Mouse (Mus musculus) kidney, embryonic 16.5 days (tissue): ENCODE measurements around the gene Cd9. TPM values are rescaled to one million over a fixed set of nuclear protein-coding genes. Genes with fewer than 3 reads are reported as not detected.

ENCODE experiments used
- ATAC-seq: fragments of 200-750 bp; cut with Nextera tagmentation; 2 replicates; pipeline ENCODE4 v1.8.0; 2017; ENCODE audit warnings: moderate TSS enrichment; ENCODE audit not compliant: low FRiP score, low TSS enrichment
- H3K27ac ChIP-seq: fragments of 300-500 bp; sonication (generic); 2 replicates; pipeline ENCODE4 v1.5.1; 2014; ENCODE audit warnings: low read length
- H3K27me3 ChIP-seq: fragments of 300-500 bp; sonication (generic); 2 replicates; pipeline ENCODE4 v1.6.1; 2014; ENCODE audit warnings: low read length, control low read depth, mixed read lengths; ENCODE audit not compliant: insufficient read depth
- H3K36me3 ChIP-seq: fragments of 300-500 bp; sonication (generic); 2 replicates; pipeline ENCODE4 v1.6.1; 2014; ENCODE audit warnings: low read length, control low read depth, mixed read lengths; ENCODE audit not compliant: insufficient read depth
- H3K4me1 ChIP-seq: fragments of 300-500 bp; sonication (generic); 2 replicates; pipeline ENCODE4 v1.6.1; 2014; ENCODE audit warnings: low read length, control low read depth, mixed read lengths; ENCODE audit not compliant: insufficient read depth
- H3K4me2 ChIP-seq: fragments of 300-500 bp; sonication (generic); replicated peaks from 2 replicates; pipeline ENCODE4 v1.6.1; 2014; ENCODE audit warnings: low read depth, low read length
- H3K4me3 ChIP-seq: fragments of 300-500 bp; sonication (generic); 2 replicates; pipeline ENCODE4 v1.5.1; 2014; ENCODE audit warnings: mild to moderate bottlenecking, low read length
- H3K9ac ChIP-seq: fragments of 300-500 bp; sonication (generic); replicated peaks from 2 replicates; pipeline ENCODE4 v1.6.1; 2014; ENCODE audit warnings: low read length
- H3K9me3 ChIP-seq: fragments of 300-500 bp; sonication (generic); 2 replicates; pipeline ENCODE4 v1.6.1; 2016; ENCODE audit warnings: low read length, control low read depth
- WGBS: fragments of 180-500 bp; shearing (Covaris S2); extraction: QIAGEN DNeasy Blood & Tissue Kit; methylation state at CpG from one replicate; pipeline ENCODE4 v1.1.7; 2014; 5-methylcytosine and 5-hydroxymethylcytosine counted together
- polyA plus RNA-seq: library from polyadenylated mRNA; unstranded; fragments of >200 nt; fragmentation: Nextera tagmentation; extraction: Ambion mirVana; gene quantifications from 2 replicates; pipeline ENCODE4 v1.2.1, GENCODE M21; 2015

The Cd9 gene
- polyA plus RNA-seq, result 158 and 178 TPM in 2 replicates

DNA sequence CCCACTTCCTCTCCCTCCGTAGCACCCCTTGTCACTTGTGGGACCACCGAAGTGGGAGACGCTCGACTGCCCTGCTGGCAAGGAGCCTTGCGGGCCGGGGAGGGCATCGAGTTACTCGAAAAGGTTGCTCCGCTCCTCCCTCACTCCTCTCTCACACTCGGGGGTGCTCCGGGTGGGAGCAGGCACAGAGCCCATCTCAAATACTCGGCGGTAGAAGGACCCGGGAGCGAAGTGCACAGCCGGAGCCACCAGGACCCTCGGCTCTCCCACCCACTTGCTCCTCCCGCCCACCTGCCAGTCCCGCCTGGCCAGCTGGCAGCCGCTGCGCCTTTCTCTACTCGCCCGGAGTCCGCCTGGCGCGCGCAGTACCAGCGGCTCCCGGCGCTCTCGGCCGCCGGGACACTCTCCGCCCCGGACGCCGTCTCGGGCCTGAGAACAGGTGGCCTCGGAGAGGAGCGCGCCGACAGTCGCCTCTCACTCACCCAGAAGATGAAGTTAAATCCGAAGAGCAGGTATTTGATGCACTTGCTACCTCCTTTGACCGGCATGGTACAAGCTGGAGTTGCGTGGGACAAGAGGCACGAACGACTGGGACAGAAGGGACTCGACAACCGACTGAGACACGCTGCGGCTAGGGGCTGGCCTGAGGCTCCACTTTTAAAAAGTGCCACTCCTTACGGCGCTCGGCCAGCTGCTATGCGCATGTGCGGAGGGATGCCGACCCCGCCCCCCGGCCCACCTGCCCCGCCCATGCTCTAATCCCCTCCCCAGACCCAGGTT lies at the start of gene Cd9:
TSS of gene Cd9 (minus strand) at position 700 of the 780 bp plus-strand sequence.
- no peaks in the 10 kb centered on the region for H3K27me3 ChIP-seq
- peak within 1 kb of the TSS; percentile 87 for H3K27ac ChIP-seq
- peak within 1 kb of the TSS; percentile 89 for H3K4me2 ChIP-seq
- no peaks in the 10 kb centered on the region for H3K36me3 ChIP-seq
- peak; percentile 87 for ATAC-seq
- under 1% methylated on average over 61 of the region's 61 CpGs for WGBS
- H3K4me3 ChIP-seq, result peak within 1 kb of the TSS; percentile 76
- H3K9me3 ChIP-seq, result no peaks in the 10 kb centered on the region
- H3K9ac ChIP-seq, result peak within 1 kb of the TSS; percentile 81
- peaks cover 32% of the 10 kb centered on the region for H3K4me1 ChIP-seq

DNA sequence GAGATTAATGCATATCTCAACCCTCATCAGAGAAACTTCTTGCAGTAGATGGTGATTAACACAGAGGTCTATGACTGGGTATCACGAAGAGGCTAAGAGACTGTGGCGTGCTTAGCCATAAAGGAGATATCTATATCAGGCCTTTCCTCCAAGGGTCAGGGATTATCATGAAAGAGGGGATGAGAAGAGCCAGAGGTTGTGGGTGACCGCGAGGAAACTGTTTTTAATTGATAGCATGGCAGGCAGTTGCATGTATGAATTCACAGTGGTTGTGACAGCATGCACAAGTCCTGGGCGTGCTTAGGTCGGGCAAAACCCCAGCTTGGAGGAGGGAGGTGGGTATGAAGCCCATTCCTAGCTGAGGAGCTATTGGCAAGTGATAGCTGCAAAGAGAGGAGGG lies 46.7 kb upstream of the Cd9 start:
- no peak overlapping the region for H3K4me2 ChIP-seq
- H3K4me3 ChIP-seq, result no peak overlapping the region
- no peak overlapping the region for H3K9ac ChIP-seq
- no peaks in the 10 kb centered on the region for H3K27me3 ChIP-seq
- no peaks in the 10 kb centered on the region for H3K36me3 ChIP-seq
- 78% methylated on average over 6 of the region's 6 CpGs for WGBS
- no peak overlapping the region for H3K27ac ChIP-seq
- H3K9me3 ChIP-seq, result no peaks in the 10 kb centered on the region
- no peak for ATAC-seq
- no peaks in the 10 kb centered on the region for H3K4me1 ChIP-seq

DNA sequence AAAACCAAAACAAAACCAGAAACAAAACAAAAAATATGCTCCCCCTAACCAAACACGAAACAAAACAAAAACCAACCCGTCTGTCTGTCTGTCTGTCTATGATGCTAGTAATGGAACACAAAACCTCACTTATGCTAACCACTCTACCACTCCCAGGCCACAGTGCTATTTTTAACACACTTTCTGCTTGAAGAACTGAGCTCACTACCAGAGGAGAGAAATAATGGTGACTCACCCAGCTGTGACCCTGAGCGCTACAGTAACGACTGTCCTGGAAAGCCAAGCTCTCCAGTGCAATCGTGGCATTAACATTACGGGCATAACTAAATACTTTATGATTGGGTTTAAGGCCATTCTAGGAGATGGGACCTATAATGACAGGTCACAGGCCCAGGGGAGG lies 46.2 kb upstream of the Cd9 start:
- 75% methylated on average over 6 of the region's 6 CpGs for WGBS
- H3K4me3 ChIP-seq, result no peak overlapping the region
- H3K9me3 ChIP-seq, result no peaks in the 10 kb centered on the region
- no peak overlapping the region for H3K4me2 ChIP-seq
- H3K36me3 ChIP-seq, result no peaks in the 10 kb centered on the region
- H3K9ac ChIP-seq, result no peak overlapping the region
- H3K27ac ChIP-seq, result no peak overlapping the region
- no peaks in the 10 kb centered on the region for H3K27me3 ChIP-seq
- ATAC-seq, result no peak
- H3K4me1 ChIP-seq, result no peaks in the 10 kb centered on the region

DNA sequence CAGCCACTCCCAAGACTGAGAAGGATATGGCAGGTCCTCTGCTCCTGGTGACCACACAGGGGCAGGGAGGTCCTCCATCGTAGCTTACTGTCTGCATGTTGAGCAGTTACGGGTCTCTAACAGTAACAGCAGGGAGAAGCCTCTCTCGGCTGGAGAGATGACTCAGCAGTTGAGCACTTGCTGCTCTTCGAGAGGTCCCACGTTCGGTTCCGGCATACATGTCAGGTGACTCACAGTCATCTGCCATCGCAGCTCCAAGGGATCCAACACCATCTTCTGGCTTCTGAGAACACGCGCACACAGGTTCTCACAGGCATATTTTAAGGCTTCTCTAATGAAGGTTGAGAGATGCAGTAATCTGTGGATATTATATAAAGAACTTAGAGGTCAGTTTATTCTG lies 45.6 kb upstream of the Cd9 start:
- no peak for ATAC-seq
- Histone ChIP-seq H3K9ac (no peak overlapping the region), H3K4me1 (no peaks in the 10 kb centered on the region), H3K4me3 (no peak overlapping the region), H3K27ac (no peak overlapping the region), H3K4me2 (no peak overlapping the region), H3K9me3 (no peaks in the 10 kb centered on the region), H3K27me3 (no peaks in the 10 kb centered on the region), H3K36me3 (no peaks in the 10 kb centered on the region)
- 82% methylated on average over 10 of the region's 10 CpGs for whole genome bisulfite sequencing

DNA sequence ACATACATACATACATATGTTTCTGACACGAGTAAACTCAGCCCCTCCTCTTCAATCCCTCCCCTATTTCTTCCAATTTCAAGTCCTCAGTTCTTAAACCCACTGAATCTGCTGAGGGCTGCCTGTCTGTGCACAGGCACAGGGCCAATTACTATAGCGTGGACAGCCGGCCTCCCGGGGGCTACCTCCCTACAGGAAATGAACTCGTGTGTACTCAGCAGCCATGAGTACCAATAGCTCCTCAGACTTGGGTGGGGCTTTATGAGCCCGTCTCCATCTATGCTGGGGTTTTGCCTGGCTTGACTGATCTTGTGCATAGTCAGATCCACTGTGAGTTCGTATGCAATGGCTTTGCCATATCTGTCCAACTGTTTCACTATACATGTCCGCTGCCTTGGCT lies 44.8 kb upstream of the Cd9 start:
- 39% methylated on average over 8 of the region's 8 CpGs for WGBS
- H3K27ac ChIP-seq, result no peak overlapping the region
- ATAC-seq, result peak; percentile 54; the same call in 1 of the 2 replicates

DNA sequence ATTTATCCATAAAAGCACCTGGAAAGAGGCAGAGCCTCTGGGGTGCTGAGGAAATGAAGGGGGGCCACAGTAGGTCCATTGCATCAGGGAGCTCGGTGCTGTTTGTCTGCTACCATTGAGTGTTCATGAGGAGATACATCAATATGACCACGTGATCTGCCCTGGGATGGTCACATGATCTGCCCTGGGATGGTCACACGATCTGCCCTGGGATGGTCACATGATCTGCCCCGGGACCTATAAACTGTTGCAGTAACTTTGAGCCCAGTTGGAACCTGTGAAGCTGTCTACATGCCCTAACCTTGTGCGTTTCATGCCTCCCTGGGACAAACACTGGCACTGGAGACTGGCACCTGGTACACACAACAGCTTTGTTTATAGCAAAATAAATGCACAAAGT lies 43.9 kb upstream of the Cd9 start:
- Histone ChIP-seq H3K36me3 (no peaks in the 10 kb centered on the region), H3K4me3 (no peak overlapping the region), H3K27me3 (no peaks in the 10 kb centered on the region), H3K9me3 (no peaks in the 10 kb centered on the region), H3K4me1 (no peaks in the 10 kb centered on the region), H3K4me2 (no peak overlapping the region), H3K9ac (no peak overlapping the region), H3K27ac (no peak overlapping the region)
- WGBS, result 77% methylated on average over 5 of the region's 5 CpGs
- no peak for ATAC-seq

More for the DNA sequence above, 44.8 kb upstream of the Cd9 start:
- no peaks in the 10 kb centered on the region for H3K27me3 ChIP-seq
- H3K9ac ChIP-seq, result no peak overlapping the region
- H3K9me3 ChIP-seq, result no peaks in the 10 kb centered on the region
- H3K4me3 ChIP-seq, result no peak overlapping the region
- no peaks in the 10 kb centered on the region for H3K4me1 ChIP-seq
- no peaks in the 10 kb centered on the region for H3K36me3 ChIP-seq
- H3K4me2 ChIP-seq, result no peak overlapping the region

DNA sequence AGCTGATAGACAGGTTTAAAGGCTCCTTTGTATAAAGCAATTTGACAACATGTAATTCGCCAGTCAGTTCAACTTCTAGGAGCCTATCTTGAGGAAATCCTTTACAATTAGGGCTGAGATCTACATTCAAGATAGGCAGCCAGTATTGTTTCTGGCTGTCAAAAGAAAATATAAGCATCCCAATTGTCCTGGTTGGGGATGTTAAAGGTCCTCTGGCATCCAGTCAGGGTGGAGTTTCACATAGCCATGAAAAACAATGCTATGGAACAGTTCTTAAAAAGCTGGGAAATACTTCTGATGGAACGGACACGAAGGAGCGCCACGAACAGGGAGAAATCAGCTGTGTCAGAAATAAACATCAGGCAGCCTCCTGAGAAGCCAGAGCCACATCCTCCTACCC lies 40.4 kb upstream of the Cd9 start:
- no peaks in the 10 kb centered on the region for H3K4me1 ChIP-seq
- no peak overlapping the region for H3K4me3 ChIP-seq
- no peak overlapping the region for H3K4me2 ChIP-seq
- no peak overlapping the region for H3K27ac ChIP-seq
- H3K36me3 ChIP-seq, result no peaks in the 10 kb centered on the region
- no peak overlapping the region for H3K9ac ChIP-seq
- 61% methylated on average over 5 of the region's 5 CpGs for WGBS
- no peak for ATAC-seq
- H3K9me3 ChIP-seq, result no peaks in the 10 kb centered on the region
- H3K27me3 ChIP-seq, result no peaks in the 10 kb centered on the region

DNA sequence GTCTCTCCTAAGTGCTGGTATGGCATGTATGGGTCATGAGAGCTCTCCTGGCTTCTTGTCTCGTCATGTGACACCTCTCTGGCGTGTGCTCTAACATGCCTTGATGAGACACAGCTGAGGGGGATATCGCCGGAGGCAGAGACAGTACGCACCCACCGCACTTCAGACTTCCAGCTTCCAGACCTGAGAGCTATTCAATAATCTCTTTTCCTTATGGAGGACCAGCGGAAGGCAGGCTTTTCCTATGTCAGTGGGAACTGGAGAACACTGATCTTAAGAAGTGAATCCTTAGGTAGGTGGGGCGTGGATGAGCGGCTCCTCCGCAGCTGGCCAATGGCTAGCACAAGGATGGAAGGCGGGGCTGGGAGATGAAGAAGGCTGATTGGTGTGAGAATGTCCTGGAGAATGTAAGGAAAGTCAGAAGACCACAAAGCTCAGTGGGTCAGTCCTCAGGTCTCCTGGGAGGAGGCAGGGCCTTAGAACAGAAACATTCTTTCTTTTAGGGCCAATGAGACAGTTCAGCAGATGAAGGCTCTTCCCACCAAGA lies 38.6 kb upstream of the Cd9 start:
- no peak for ATAC-seq
- no peaks in the 10 kb centered on the region for H3K9me3 ChIP-seq
- no peaks in the 10 kb centered on the region for H3K36me3 ChIP-seq
- H3K27ac ChIP-seq, result no peak overlapping the region
- H3K4me3 ChIP-seq, result no peak overlapping the region
- no peak overlapping the region for H3K4me2 ChIP-seq
- WGBS, result 91% methylated on average over 11 of the region's 11 CpGs
- no peaks in the 10 kb centered on the region for H3K4me1 ChIP-seq
- no peaks in the 10 kb centered on the region for H3K27me3 ChIP-seq
- no peak overlapping the region for H3K9ac ChIP-seq

DNA sequence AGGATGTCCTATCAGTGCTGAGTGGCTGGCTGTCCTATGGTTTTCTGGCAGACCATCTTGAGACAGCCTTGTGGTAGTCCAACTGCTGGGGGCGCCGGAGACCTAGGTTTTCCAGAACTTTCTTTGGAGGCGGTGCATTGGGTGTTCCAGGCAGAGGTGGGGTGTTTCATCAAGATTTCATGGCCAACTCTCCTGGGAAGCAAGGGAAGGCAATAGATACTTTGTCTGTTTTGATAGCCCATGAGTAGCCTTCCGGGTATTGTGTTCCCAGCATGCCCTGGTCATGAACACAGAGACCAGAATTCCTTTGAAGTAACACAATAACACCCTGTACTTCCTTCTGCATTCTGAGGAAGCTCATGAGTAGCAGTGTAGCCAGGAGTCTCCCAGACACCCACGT lies 34.9 kb upstream of the Cd9 start:
- Histone ChIP-seq H3K4me1 (no peaks in the 10 kb centered on the region), H3K9me3 (no peaks in the 10 kb centered on the region), H3K4me3 (no peak overlapping the region), H3K4me2 (no peak overlapping the region), H3K36me3 (no peaks in the 10 kb centered on the region), H3K27me3 (no peaks in the 10 kb centered on the region), H3K9ac (no peak overlapping the region), H3K27ac (no peak overlapping the region)
- 77% methylated on average over 5 of the region's 5 CpGs for WGBS
- no peak for ATAC-seq

DNA sequence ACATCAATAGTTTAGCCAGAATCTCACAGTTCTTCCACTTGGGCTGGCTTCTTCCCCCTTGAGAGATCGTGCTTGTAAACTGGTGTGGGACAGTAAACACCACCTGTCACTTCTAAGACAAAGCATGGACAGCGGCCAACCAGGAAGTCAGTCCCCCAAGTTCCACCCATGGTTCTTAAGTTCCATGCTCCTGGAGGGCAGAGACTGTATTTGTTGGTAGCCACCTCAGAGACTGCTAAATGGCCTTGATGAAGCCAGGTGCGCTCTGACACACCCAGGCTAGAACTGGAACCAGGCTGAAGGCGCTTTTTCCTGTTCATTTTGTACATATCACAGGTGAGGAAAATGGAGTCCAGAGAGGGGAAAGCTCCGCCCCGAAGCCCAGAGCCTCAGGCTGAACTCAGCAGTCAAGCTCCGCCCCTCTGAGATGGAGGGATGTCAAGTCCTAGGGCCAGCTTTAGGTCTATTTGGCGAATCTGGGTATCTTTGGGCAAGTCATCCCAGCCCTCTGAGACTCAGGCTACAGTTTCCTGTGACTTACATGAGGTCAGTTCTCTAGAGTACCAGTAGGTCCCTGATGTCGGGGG lies 34.1 kb upstream of the Cd9 start:
- no peak overlapping the region for H3K4me2 ChIP-seq
- no peaks in the 10 kb centered on the region for H3K27me3 ChIP-seq
- H3K4me1 ChIP-seq, result no peaks in the 10 kb centered on the region
- no peaks in the 10 kb centered on the region for H3K9me3 ChIP-seq
- 84% methylated on average over 9 of the region's 9 CpGs for WGBS
- ATAC-seq, result no peak
- no peaks in the 10 kb centered on the region for H3K36me3 ChIP-seq
- no peak overlapping the region for H3K9ac ChIP-seq
- H3K4me3 ChIP-seq, result no peak overlapping the region
- H3K27ac ChIP-seq, result no peak overlapping the region
